Mouse (Mus musculus): ENCODE results near the gene Entpd7.

- TF ChIP-seq CTCF (IDR thresholded peaks at IDR 0.05; ENCODE audit: control insufficient read depth, insufficient read depth, low read length) (no peak), POLR2A (IDR thresholded peaks at IDR 0.05; ENCODE audit: borderline replicate concordance, control insufficient read depth, low read depth, low read length) (no peak)
Observed at GRCm38 (mm10) chr19:43666661-43667429, 22.6 kb upstream of the Entpd7 start.
